Mouse (Mus musculus) hindbrain, embryonic 14.5 days (tissue): ENCODE data around the gene Mfap3. TPM values are rescaled to one million over a fixed set of nuclear protein-coding genes. Genes with fewer than 3 reads are reported as not detected.

Experiments used
- ATAC-seq: fragments of 200-750 bp; cut with Nextera tagmentation; 2 replicates; pipeline ENCODE4 v1.8.0; 2017; ENCODE audit warnings: moderate number of reproducible peaks, mild to moderate bottlenecking, moderate TSS enrichment, moderate library complexity; ENCODE audit not compliant: low FRiP score
- DNase-seq: peaks from one replicate; pipeline ENCODE4 v3.0.0-alpha.2; 2015; ENCODE audit warnings: low spot score
- H3K27ac ChIP-seq: fragments of 300-500 bp; sonication (generic); 2 replicates; pipeline ENCODE4 v1.5.1; 2014; ENCODE audit warnings: mild to moderate bottlenecking, moderate library complexity
- H3K27me3 ChIP-seq: fragments of 300-500 bp; sonication (generic); 2 replicates; pipeline ENCODE4 v1.6.1; 2014; ENCODE audit warnings: mild to moderate bottlenecking, low read length, mixed read lengths; ENCODE audit not compliant: control insufficient read depth, insufficient read depth
- H3K36me3 ChIP-seq: fragments of 300-500 bp; sonication (generic); replicated peaks from 2 replicates; pipeline ENCODE4 v1.6.1; 2014; ENCODE audit not compliant: control insufficient read depth, insufficient read depth
- H3K4me1 ChIP-seq: fragments of 300-500 bp; sonication (generic); replicated peaks from 2 replicates; pipeline ENCODE4 v1.6.1; 2014; ENCODE audit warnings: antibody characterized with exemption, low read length, mixed read lengths; ENCODE audit not compliant: control insufficient read depth, insufficient read depth
- H3K4me2 ChIP-seq: fragments of 300-500 bp; sonication (generic); replicated peaks from 2 replicates; pipeline ENCODE4 v1.6.1; 2014; ENCODE audit warnings: mild to moderate bottlenecking, moderate library complexity
- H3K4me3 ChIP-seq: fragments of 300-500 bp; sonication (generic); replicated peaks from 2 replicates; pipeline ENCODE4 v1.5.1; 2014; ENCODE audit warnings: mild to moderate bottlenecking, low read length
- H3K9ac ChIP-seq: fragments of 300-500 bp; sonication (generic); 2 replicates; pipeline ENCODE4 v1.6.1; 2014
- H3K9me3 ChIP-seq: fragments of 300-500 bp; sonication (generic); 2 replicates; pipeline ENCODE4 v1.6.1; 2016; ENCODE audit warnings: low read length; ENCODE audit not compliant: control insufficient read depth
- WGBS: fragments of 180-500 bp; shearing (Covaris S2); extraction: QIAGEN DNeasy Blood & Tissue Kit; methylation state at CpG from one replicate; pipeline ENCODE4 v1.1.7; 2014; 5-methylcytosine and 5-hydroxymethylcytosine counted together
- polyA plus RNA-seq: library from polyadenylated mRNA; unstranded; fragments of >200 nt; fragmentation: Nextera tagmentation; extraction: Ambion mirVana; gene quantifications from 2 replicates; pipeline ENCODE4 v1.2.1, GENCODE M21; 2014

Mfap3 gene
- polyA plus RNA-seq, 1 experiment from 2014 or later: 63.5 TPM

DNA sequence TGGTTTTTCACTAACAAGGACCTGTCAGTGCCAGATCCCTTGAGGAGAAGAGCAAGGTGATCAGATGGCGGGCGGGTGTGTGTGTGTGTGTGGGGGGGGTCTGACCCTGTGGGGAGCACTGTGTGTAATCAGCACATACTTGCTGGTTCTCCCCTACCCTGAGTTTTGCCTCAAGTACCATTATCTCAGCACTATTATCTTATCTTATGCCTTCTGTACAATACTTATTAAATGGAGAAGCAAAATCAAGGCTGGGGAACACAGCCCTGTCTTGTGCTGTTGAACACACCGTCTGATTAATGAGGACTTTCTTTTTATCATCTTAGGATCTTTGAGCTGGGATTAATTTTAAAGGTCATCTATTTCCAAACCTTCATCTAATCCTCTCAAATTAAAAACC lies 52.6 kb downstream of the Mfap3 start:
- H3K4me3 ChIP-seq: no peak overlapping the region
- 85% methylated on average over 3 of the region's 3 CpGs for WGBS

DNA sequence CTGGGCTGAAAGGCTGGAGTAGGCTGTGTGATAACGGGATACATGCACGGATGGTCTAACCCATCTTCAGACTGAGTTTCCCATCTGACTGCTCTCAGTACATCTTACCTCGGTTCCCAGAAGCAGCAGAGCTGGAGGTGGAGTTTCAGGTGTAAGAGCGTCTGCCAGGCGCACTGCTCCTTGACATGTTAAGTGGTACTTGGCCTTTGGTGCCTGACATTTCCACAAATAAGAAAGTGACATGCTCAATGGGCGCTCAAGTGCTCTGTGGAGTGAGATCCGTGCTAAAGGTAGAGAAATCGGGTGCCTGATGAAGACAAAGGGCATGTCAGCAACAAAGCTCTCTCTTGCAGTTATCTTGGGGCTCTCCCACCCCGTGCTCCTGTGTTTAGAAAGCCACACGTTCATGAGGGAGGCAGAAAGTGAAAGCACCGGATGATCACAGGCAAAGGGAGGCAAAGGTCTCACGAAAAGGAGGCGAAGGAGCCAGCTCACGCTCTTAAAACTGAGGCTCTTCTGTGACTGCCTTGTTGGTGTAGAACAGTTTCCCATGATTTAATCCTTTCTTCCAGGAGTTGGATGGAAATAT lies 55.3 kb downstream of the Mfap3 start:
- no peaks in the 10 kb centered on the region for H3K9me3 ChIP-seq
- no peak overlapping the region for H3K27ac ChIP-seq
- ATAC-seq (no peak), DNase-seq (no peak)
- H3K4me1 ChIP-seq: no peaks in the 10 kb centered on the region
- H3K36me3 ChIP-seq: no peaks in the 10 kb centered on the region
- H3K9ac ChIP-seq: no peak overlapping the region
- no peak overlapping the region for H3K4me2 ChIP-seq
- 57% methylated on average over 14 of the region's 14 CpGs for WGBS
- no peak overlapping the region for H3K4me3 ChIP-seq
- no peaks in the 10 kb centered on the region for H3K27me3 ChIP-seq

More for the DNA sequence above, 52.6 kb downstream of the Mfap3 start:
- H3K4me1 ChIP-seq: peaks cover 13% of the 10 kb centered on the region
- no peak for DNase-seq
- H3K4me2 ChIP-seq: no peak overlapping the region
- H3K36me3 ChIP-seq: no peaks in the 10 kb centered on the region
- ATAC-seq: no peak
- H3K9me3 ChIP-seq: no peaks in the 10 kb centered on the region
- H3K9ac ChIP-seq: no peak overlapping the region
- H3K27ac ChIP-seq: no peak overlapping the region
- H3K27me3 ChIP-seq: no peaks in the 10 kb centered on the region

- no peak for ATAC-seq
- no peaks in the 10 kb centered on the region for H3K36me3 ChIP-seq
- DNase-seq: no peak
- H3K4me1 ChIP-seq: no peaks in the 10 kb centered on the region
- H3K9ac ChIP-seq: no peak overlapping the region
- H3K9me3 ChIP-seq: no peaks in the 10 kb centered on the region
- H3K4me3 ChIP-seq: no peak overlapping the region
- H3K27me3 ChIP-seq: no peaks in the 10 kb centered on the region
- WGBS: 79% methylated on average over 6 of the region's 6 CpGs
- H3K4me2 ChIP-seq: no peak overlapping the region
- H3K27ac ChIP-seq: no peak overlapping the region
Measured at GRCm38 (mm10) chr11:57576871-57577515, 58.5 kb downstream of the Mfap3 start.

DNA sequence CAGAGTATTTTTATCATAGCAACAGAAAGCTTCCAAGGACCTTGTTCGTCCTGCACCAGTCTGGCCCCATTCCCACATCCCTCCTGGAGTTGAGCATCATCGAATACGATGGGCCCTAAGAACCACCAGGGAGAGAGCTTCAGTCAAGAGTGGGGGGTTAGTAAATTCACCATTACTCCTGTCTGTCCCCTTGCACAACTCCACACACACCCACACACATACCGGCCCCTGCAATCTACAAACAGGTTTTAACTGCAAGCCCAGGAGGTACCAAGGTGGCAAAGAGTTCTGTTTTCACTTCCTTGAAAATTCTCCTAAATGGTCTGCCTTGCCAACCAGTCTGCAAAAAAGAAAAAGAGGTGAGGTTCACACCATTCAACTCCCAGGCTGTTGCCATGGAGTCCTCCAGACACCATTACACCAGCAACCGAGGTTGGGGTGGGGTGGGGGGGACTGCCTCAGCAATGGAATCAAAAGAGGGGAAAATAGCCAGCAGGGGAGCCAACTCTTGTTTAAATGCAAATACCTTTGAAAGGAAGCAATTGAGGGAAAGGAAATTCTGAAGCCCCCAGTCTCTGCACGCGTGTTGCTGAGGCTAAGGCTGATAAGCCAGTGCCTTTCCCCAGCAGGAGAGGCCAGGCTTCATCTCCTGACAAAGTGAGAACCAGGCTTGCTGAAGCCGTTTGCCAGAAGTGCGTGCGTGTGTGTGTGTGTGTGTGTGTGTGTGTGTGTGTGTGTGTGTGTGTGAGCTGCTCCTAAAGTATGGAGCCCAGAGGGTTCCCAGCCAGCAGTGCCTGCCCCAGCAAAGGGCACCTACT lies 64.6 kb downstream of the Mfap3 start:
- H3K27me3 ChIP-seq: no peaks in the 10 kb centered on the region
- 8% methylated on average over 10 of the region's 10 CpGs for WGBS
- peak overlapping the region; percentile 43 for H3K27ac ChIP-seq
- H3K36me3 ChIP-seq: no peaks in the 10 kb centered on the region
- H3K9ac ChIP-seq: no peak overlapping the region
- ATAC-seq: peak; percentile 86; the same call in 1 of the 2 replicates
- H3K4me3 ChIP-seq: no peak overlapping the region
- no peaks in the 10 kb centered on the region for H3K9me3 ChIP-seq
- no peak for DNase-seq
- H3K4me1 ChIP-seq: peaks cover 17% of the 10 kb centered on the region
- H3K4me2 ChIP-seq: peak overlapping the region; percentile 6; the same call in 1 of the 2 replicates

Other genes starting within 250 kb of the Mfap3 start
- gene Fam114a2, start within 50 bp of the Mfap3 start, polyA plus RNA-seq: 46.5 and 51.8 TPM in 2 replicates
- 8.8 and 9.8 TPM in 2 replicates for gene Galnt10, start 126.8 kb downstream of the Mfap3 start, polyA plus RNA-seq